Mouse (Mus musculus): Measurements from ENCODE around the gene Mybl2.

Mybl2 gene

DNA sequence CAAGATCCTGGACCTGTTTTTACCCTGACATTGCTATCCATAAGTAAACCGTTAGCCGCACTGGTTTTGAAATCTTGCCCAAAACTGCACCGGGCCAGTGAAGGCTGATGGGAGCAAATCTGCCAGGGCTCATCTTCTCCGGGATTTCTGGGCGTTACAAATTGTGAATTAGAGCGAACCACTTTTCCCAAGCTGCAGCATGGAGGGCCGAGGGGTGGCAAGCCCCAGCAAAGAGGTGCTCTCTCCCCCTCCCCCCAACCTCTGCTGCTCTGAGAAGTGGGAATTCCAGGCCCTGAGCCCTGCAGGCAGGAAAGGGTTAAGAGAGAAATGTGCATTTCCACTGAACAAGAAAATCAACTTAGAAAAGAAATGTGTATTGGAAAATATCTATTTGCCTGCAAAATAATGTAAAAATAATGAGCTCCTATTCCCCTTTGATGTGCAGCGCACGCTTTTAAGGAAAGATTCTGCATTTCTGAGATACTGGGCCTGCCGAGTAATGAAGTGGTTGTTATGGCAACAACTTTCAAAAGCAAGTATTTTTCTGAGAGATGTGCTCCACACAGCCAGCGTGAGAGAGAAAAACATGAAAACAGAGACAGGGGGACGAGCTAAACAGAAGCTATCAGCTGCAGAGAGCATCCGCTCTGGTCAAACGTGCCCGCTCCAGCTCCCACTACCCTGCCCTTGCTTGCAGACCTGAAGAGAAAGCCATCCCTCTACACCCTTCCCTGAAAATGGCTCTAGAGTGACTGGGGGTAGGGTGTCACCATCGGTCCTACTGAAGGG lies 57.1 kb downstream of the Mybl2 start:
- in situ Hi-C loops (cut with MboI), result no loop called here

DNA sequence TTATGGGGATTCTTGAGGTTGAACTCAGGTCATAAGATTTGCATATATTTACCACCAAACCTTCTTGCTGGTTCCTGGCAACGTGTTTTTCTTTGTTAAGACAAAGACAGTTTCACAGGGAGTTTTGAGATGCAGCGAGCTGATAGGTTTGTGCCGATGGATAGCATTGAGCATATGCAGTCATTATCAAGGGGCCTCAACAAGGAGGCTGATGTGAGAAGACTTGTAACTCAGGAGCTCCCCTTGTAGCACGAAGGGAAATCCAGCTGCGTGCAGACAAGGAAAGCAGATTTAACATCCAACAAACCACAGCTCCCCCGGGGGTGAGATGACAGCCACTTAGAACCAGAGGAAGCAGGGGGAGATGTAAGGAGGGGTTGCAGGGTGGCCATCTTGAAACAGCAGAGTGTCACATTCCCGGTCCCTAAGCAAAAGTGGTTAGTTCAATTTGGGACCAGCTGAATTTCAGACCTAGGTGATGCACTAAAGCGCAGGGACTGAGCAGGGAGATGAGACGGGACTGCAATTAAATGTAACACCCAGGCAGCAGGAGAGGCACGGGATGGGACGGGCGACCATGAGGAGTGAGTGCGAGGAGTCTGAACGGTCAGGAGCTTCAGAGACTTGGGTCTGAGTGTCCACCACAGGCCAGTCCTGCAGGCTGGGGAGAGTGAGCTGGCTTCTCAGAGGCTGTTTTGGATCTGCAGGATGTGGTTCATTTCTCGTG lies 66.3 kb downstream of the Mybl2 start:
- in situ Hi-C loops (cut with MboI), result no loop called here

DNA sequence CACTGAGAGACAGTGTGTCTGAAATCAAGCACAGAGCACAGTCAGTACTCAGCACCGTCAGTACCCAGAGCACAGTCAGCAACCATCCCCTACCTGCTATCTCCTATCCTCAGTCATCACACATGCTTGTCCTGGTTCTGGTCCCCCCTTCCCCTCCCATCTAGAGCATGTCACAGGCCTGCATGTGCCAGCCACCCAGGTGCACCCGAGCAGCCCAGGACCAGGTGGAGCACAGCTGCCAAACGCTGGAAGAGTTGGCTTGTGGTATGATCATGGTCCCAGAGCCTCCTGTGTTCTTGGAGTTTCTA lies 66.8 kb downstream of the Mybl2 start:
- in situ Hi-C loops (cut with MboI), result no loop called here

DNA sequence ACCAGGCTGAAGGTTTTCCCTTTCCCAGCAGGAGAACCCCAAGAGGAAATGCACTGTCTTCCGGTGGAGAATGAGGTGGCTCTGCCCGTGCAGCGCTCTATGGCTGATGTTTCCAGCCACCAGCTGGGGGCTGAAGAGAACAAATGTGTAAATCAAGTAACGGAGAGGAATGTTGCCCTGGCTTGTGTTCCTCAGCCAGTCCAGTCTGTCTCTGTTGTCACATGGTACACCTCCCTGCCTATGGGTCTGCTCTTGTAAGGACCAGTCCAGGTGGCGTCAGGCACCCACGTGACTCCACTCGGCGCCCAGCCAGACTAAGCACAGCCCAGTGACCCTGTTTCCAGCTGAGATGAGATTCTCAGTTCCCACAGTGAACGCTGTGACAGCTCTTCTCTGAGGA lies 67.8 kb downstream of the Mybl2 start:
- in situ Hi-C loops (cut with MboI), result no loop called here

DNA sequence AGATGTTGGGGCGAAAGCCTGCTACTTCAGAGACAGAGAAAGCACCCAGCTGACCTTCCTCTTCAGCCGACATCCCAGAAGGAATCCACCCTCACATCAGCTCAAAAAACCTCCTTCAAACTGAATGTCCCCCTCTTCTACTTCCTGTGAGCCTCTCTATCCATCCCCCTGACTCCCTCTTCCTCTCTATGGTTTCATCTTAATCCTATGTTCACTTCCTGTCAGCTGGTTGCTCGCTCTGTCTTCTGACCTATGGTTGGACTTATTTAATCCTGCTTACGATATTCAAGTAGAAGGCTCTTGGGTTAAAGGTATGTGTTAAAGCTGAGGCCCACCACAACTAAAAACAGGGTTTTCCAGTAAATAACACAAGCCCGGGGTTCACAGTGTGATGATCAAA lies 69.0 kb downstream of the Mybl2 start:
- in situ Hi-C loops (cut with MboI), result no loop called here

DNA sequence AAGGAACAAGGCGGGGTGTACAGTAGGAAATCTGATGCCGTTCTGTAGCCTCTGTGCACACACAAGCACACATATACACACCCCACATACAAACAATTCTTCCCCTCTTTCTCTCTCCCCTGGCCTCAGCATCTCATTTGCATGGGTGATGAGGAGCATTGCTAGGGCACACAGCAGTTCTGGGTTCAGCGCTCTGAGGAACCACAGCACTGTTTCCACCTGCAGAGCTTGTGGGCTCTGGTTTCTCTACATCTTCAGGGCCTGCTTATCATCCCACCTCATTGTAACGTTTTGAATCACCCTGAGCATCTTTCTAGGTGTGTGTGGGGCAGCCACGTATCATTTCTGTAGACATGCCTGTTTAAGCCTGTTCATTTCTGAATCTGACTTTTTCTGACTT lies 76.3 kb downstream of the Mybl2 start:
- in situ Hi-C loops (cut with MboI), result no loop called here

DNA sequence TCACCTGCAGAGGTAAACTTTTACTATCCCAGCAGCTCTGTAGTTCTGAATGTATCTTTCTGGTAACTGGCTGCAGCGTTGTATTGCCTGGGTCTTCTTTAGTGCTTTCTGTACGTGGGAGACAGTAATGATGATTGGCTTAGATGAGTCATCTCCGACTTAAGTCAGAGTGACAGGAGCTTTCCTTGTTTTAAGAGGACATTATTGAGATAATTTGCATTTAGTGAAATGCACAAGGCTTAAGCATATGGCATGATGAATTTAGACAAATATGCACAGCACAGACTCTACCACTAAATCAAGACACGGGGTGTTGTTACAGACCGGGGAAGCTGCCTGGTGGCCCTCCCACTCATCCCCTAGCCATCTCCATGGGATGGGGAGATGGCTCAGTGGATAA lies 77.8 kb downstream of the Mybl2 start:
- in situ Hi-C loops (cut with MboI), result no loop called here
